Mouse (Mus musculus) frontal cortex, postnatal 36 days (tissue): ENCODE measurements around the gene Baiap3.

Experiments
- DNase-seq, 2 experiments: peaks; one replicate each; pipeline ENCODE4 v3.0.0; 2022; ENCODE audit warnings: low spot score in 2 of 2

Gene Baiap3

DNA sequence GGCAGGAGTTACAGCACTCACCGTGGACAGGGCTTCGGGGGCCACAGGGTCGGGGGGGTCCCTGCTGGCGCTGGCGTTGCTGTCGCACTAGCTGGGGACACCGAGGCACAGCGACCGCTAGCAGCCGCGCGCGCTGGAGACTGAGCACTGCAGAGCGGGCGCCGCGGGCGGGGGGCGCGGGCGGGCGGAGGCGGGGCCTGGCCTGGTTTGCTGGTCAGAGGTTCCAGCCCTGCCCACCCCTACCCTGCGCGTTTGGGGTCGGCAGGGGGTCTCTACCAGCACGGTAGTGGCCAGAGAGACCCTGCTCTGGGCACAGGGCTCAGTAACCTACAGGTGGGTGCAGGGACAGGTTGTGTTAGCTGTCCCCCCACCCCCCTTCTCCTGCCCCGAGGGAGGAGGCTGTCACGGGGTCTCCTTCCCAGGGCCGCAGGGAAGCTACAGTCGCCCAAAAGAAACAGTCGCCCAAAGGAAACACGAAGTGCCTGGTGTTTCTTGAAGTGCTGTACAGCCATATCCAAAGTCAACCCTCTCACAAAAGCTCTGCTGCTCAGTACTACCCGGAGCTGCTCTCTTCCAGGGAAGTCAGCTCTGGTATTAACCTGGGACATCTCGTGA, at the start of gene Baiap3:
Gene Baiap3 (minus strand): TSS at position 225 of the 615 bp plus-strand sequence.
- no peak for DNase-seq

DNA sequence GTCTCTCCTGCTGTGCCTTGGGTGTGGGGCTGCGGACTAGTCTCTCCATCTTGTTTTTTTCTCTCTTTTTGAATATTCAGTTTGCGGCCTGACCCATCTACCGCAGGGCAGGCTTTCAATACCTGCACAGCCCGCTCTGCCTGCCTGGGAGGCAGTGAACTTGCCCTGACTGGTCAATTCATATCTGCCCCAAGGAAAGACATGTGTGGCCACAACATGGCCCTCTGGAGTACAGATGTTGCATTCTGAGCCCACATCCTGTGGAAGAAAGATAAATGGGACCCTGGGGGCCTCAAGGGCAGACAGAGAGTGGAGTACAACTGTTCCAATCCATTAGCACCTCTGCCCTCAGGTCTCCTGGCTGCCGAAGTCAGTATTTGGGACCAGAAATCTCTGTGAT, 41.9 kb upstream of the Baiap3 start, which contains the start of gene Prss34:
Gene Prss34 (plus strand): TSS at position 301 of the 400 bp plus-strand sequence.
- no peak for DNase-seq

DNA sequence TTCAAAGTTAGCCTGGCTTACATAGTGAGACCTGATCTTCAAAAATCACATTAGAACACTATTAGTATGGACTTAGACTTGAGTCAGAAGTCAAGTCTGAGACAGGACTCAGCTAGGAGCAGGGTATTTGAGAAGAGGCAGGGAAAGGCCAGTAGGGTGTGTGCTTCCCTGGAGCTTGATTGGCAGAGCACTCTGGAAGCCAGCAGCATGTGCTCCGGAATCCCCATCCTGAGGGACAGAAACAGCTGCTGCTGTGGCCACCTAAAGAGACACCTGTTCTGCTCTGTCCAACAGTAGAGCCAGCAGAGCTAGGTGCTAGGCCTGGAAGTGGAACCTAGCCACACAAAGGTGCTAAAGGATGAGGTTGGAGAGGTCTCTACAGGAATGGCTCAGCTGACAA, 37.9 kb upstream of the Baiap3 start:
- DNase-seq, result no peak

DNA sequence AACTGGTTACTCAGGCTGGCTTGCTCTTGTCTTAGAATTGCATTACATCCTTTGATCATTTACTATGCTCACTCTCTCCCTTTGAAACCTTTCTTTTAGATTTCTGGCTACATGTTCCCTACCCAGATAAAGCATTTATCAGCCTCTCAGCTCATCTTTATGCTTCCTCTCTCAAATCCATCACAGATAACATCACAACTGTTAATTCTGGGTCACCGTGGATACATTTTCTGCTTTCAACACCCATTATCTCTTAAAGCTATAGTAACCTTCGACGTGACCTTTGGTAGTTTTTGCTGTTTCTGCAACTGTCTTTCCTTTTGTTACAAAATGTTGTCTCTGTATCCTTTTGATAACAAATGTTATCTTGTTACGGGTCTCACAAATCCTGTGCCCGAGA, 37.3 kb upstream of the Baiap3 start:
- DNase-seq, result no peak

DNA sequence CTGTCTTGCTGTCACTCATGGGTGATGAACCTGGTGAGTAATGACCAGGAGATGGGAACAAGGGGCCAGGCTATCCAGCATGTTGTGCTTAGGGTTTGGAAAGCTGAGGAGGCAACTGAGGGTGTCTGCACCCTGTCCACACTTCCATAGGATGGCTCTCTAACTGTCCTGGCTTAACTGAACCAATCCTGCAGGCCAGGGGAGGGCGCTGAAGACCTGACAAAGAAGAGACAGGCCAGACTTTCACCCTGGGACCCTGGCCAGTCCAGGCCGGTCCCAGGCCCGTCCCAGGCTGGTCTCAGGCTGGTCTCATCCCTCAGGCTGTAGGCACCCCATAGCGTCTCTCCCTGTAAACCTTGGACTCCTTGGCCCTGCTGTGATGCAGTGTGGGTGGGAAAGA, 34.2 kb upstream of the Baiap3 start:
- no peak for DNase-seq

DNA sequence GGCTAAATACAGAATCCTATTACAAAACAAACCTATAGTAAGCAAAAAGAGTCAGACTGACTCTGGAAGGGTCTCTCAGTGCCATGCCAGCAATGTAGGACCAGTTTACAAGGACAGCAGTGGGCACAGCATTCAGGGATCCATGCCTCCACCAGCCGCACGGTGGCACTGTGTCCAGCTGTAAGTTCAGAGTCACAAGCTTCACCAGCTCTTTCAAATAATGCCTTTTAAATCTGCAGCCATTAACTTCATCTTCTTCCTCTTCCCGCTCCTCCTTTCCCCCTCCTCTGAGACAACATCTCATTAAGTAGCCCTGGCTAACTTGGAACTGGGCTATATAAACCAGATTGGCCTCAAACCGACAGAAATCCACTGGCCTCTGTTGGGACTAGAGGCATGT, 32.7 kb upstream of the Baiap3 start:
- DNase-seq, result peak; percentile 38 to 45

DNA sequence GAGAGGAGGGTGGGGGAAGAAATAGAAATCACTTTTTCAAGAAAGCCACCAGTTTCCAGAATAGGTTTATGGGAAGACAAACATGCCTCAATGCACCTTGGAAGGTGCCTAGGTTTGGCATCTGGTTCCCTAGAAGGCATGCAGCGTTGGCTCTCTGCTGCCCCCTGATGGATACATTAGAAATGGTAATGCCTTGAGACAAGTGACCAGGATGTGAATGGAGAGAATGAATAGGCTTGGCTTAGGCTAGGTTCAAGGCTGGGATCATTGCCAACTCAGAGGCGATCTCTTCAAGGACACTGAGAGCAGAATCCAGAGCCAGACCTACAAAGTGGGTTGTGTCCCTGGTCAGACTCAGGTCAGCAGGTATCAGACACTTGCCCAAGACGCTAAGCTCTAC, 28.9 kb upstream of the Baiap3 start:
- peak; percentile 46 to 63 for DNase-seq

DNA sequence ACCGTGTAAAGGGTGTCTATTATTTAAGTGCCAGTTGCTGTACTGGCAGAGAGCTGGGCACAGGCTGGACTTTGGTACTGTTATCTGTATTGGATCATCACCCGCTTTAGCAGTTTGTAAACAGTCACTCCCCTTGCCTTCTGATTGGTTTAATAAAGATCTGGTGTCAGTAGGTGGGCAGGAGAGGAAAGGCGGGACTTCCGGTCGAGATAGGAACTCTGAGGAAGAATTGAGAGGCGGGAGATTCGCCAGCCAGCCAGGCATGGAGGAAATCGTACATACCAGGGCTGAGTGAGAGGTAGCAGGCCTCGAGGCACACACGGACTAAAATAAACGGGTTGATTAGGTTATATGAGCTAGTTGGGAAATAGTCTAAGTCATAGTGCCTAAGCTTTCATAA, 26.0 kb upstream of the Baiap3 start:
- DNase-seq, result no peak

DNA sequence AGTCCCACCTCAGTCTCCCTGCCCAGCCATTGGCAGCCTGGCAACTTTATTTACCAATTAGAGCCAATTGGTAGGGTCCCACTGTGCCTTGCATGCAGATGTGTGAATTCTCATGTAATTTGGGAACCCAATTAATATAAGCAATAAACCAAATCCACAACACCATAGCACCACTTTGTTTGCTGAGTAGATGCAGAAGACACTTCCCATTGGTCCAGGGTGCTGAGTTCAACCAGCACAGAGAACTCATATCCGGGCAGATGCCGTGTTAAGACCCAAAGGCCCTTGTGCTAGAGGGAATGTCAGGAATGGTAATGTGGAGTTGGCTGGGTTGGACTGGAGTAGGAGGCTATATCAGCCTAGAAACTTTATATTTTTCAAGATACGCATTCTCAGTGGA, 19.7 kb upstream of the Baiap3 start:
- no peak for DNase-seq

DNA sequence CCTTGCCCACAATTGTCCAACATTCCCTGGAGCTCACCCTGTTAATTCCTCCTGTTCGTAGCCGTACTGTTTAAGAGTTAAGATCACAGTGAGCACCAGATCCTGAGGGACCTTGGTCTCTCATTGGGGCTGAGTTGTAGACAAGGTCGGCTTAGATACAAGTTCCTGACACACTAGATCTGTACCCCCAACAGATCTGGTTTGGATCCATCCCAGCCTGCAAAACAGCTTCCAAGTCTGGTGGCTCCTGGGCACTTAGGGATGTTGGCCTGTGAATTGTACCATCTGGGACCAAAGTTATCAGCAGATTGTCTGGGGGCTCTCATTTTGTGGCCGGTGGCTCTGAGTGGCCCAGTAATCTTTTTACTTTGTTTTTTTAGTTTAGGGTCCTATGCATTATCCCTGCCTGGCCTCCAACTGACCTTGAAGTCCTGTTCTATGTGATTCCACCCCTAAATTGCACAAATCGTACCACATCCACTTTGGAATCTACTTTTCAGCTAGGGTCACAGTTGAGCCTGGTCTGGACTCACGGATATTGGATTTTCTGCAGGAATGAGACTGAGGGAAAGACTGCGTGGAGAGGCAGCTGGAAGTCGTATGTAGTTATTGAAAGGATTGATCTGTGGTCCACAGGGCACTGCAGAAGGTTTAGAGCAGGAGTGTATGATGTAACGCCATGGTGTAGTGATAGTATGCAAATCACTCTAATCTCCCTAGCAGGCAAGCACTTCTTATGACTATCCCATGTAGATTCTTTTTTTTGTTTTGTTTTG, 18.6 kb upstream of the Baiap3 start, which contains the start of gene Ube2i:
Gene Ube2i (minus strand): TSS at position 52 of the 776 bp plus-strand sequence.
- DNase-seq, result no peak

DNA sequence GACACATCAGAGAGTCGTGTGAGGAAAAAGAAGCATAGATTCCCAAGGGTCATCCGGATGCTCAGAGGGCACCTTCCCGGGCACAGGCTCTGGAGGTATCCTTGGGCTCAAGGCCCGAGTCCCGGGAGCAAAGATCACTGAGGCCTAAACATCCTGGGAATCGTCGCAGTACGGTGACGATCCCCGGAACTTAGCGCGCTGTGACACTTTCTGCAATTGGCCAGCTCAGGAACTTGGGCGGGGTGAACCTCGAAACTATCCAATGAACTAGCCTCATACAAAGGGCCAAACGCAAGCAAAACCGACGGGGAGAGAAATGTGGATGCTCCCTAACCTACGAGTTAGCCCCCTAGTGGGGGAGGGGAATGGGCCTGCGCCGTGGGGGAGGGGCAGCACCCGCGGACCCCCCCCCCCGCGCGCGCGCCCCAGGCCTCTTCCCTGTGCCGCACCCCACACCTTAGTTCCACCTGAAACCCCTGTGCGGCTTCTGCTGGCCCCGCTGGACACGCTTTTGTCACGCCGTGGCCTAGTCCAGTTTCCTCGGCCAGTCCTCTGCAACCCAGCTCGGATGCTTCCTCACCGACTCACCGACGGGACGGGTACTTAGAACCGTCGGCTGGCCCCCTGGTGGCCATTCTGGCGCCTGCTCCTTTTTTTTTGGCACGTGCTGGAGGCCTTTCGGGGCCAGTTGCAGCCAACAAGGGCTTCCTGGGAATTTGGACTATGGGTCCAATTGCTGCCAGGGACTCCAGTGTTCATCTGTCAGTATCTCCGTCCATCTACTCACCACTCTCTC, 17.7 kb upstream of the Baiap3 start:
- peak; percentile 97 to 98 for DNase-seq

DNA sequence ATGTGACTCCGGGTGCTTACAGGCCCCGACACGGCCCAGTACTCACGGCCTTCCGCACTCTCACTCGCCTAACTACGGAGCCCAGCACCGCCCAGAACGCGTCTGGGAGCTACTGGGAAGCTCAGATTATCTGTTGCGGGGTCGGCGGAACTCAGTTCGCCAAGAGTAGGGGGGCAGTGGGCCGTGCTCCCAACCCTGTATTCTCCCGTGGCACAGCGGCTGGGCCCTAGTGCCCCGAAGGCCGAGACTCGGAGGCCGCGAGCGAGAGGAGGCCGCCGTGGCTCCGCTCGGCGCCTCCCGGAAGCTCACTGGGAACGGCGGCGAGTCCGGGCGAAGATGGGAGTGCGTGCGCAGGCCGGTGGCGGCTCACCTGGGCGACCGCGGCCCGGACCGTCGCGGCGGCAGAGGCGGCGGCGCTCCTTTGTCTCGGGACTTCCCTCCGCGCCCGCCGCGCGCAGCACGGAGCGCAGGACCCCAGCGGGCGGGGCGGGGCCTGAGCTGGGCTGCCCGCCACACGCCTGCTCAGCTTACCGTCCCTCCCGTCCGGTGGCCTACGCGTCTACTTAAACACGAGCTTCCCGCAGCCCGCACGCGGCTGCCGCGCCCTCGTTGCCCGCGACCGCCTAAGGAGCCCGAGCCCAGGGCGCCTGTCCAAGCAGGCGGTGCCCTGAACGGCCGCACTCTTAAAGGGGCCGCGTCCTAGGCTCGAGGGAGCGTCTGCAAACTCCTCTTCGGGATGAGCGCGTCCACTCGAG, 17.0 kb upstream of the Baiap3 start:
- peak; percentile 95 for DNase-seq

DNA sequence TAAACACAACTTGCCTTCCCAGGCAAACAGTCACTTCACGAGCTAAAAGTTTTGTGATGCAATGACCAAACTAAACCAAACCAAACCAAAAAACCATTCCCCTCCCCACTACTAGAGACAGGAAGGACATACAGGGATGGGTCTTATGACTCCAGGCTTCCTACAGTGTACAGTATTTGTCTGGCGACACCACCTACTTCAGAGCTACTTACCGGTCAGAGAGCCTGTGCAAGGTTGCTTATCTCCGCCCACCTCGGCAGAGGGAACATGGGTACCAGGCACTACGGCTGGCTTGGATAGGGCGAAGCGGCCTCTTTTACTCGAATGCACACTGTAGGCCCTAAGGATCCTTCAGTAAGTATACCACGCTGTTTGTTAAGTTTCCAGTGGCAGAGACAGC, 16.2 kb upstream of the Baiap3 start:
- no peak for DNase-seq

DNA sequence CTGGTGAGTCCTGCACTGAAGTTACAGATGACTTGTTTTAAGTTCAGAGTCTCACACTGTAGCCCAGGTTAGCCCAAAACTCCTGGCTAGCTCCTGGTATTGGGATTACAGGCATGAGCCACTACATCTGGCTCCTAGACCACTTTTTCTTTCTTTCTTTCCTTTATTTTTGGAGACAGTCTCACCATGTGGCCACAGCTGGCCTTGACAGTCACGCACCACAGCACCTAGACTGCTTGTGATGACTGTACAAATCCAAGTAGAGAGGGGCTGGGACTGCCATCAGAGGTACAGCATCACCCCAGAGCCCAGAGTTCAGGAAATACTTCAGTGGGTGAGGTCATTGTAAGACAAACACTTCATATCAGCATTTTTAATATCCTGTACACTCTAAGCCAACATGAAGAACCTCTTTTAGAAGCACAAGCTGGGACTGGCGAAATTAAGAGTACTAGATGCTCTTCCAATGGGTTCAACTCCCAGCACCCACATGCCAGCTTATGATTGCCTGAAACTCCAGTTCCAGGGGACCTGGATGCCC, 14.7 kb upstream of the Baiap3 start:
- DNase-seq, result no peak

DNA sequence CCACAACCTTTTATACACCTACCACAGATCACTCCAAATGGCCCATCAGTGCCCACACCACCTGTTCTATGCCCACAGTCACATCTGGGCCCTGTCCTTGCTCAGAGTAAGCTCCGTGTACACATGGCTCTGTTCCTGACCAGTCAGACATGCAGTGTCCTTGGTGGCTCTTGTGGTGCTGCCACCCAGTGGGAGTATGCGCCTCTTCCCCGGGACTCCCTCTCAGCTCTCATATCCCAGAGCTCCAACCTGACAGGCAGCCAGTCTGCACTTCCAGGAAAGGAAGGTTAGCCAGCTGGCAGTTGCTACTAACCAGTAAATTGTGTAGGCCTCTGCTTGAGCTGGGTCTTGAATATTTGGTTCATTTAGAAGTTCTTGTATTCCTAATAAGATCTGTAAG, 8.3 kb upstream of the Baiap3 start:
- DNase-seq, result peak in 1 of 2 experiments; percentile 42

DNA sequence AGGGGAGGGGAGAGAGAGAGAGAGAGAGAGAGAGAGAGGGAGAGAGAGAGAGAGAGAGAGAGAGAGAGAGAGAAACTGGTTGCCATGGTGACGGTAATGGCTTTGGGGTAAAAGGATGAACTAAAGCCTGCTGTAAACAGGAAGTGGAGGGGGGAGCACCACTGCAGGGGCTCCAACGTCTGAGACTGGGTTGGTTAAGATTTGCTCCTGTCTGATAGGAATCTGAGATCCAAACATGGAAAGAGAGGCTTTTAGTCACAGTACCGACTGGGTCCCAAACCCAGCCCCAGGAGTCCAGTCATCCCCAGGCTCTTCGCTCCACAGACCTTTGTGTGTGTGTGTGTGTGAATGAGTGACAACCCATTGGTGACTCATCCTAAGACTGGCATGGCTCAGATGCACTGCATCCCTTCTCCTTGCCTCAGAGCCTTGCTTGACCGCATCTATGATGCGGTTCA, 1.7 kb upstream of the Baiap3 start:
- DNase-seq, result no peak

DNA sequence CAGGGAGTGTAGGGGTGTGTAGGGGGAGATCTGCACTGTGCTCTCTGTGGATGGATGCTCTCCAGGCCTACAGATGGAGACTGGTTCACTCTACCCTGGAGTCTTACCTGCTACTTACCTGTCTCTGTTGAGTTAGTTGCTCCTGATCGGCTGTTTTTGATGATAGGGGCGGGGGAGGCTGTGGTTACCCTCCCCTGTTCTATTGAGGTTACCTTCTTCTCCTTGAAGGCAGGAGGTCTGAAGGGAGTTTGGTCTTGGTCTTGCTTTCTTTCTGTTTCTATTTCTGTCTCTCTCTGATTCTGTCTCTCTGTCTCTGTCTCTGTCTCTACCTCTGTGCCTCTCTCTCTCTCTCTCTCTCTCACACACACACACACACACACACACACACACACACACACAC, 1.1 kb downstream of the Baiap3 start:
- DNase-seq, result no peak

DNA sequence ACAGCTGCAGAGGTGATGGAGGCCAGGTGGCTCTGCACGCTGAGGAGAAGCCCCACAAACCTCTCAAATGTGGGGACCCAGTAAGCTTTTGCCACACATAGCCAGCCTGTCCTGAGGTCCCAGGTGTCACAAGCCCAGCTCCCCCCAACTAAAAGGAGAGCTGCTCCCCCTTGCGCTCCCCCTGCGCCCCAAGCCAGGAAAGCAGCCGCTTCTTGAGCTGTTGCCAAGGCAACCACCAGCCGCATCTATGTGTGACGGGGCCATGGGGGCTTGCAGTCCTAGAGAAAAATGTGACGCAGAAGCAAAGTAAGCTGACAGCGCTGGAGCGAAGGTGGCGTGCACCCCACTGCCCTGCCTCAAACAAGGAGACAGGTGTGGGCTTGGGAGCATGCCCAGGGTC, 2.4 kb downstream of the Baiap3 start:
- DNase-seq, result peak in 1 of 2 experiments; percentile 38

DNA sequence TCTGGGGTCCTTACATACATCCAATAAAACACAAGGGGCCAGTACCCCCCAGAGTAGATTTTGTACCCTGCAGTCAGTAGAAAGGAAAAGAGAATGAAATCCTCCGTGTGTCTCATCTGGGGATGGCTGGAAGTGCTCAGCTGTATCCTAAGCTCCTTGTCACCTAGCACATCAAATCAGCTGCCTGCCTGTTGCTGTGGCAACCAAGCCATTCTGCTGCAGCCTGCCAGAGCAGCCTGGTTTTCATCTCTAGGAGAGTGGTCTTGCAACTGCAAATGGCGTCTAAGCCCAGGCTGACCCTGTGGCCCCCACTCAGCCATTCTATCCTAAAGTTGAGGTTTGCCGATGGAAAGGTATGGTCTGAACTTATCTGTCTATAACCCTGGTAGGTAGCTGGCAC, 3.5 kb downstream of the Baiap3 start:
- DNase-seq, result no peak

DNA sequence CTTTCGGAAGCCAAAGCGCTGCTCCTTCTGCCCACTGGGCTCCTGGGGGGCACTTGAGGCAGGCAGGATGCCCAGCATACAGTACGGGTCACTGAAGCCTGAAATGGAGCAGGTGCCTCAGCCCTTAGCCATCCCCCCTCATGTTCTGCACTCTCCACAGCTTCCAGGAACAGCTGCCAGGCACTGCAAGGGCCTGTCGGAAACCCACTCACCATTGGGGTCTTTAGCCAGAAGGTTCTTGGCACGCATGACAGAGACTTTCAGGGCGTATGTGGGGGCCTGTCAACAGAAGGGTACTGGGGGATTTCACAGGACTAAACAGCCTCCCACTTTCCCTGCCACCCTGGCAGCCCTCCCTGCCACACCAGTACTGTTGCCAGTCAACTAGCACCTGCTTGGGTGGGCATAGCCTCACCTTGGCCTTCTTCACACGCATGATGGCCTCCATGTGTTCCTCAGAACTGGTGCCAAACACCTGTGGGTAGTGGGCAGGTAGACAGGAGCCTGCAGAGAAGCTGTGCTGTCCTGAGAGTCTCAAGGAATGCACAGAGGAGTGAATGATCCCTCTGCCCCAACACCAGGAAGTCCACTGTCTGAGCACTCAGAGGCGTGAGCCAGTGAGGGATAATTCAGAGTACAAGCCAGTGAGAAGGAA, 5.9 kb downstream of the Baiap3 start:
- DNase-seq, result no peak
